Mouse (Mus musculus) midbrain, embryonic 16.5 days (tissue): ENCODE measurements around the gene Usp3. TPM values are rescaled to one million over a fixed set of nuclear protein-coding genes. Genes with fewer than 3 reads are reported as not detected.

Experiments used
- ATAC-seq: fragments of 200-750 bp; cut with Nextera tagmentation; 2 replicates; pipeline ENCODE4 v1.8.0; 2017; ENCODE audit warnings: moderate TSS enrichment
- H3K27ac ChIP-seq: fragments of 300-500 bp; sonication (generic); 2 replicates; pipeline ENCODE4 v1.5.1; 2014; ENCODE audit warnings: mild to moderate bottlenecking, low read length, mixed read lengths
- H3K27me3 ChIP-seq: fragments of 300-500 bp; sonication (generic); 2 replicates; pipeline ENCODE4 v1.6.1; 2014; ENCODE audit warnings: low read depth, low read length, mixed read lengths; ENCODE audit not compliant: control insufficient read depth, insufficient read depth
- H3K36me3 ChIP-seq: fragments of 300-500 bp; sonication (generic); 2 replicates; pipeline ENCODE4 v1.6.1; 2014; ENCODE audit warnings: mild to moderate bottlenecking, low read length, moderate library complexity, mixed read lengths; ENCODE audit not compliant: control insufficient read depth, insufficient read depth
- H3K4me1 ChIP-seq: fragments of 300-500 bp; sonication (generic); 2 replicates; pipeline ENCODE4 v1.6.1; 2014; ENCODE audit warnings: mild to moderate bottlenecking, low read length, mixed read lengths; ENCODE audit not compliant: control insufficient read depth, insufficient read depth
- H3K4me2 ChIP-seq: fragments of 300-500 bp; sonication (generic); 2 replicates; pipeline ENCODE4 v1.6.1; 2014; ENCODE audit warnings: mild to moderate bottlenecking, low read length, mixed read lengths
- H3K4me3 ChIP-seq: fragments of 300-500 bp; sonication (generic); 2 replicates; pipeline ENCODE4 v1.5.1; 2014; ENCODE audit warnings: low read depth, mild to moderate bottlenecking, low read length, moderate library complexity, mixed read lengths
- H3K9ac ChIP-seq: fragments of 300-500 bp; sonication (generic); 2 replicates; pipeline ENCODE4 v1.6.1; 2014; ENCODE audit warnings: low read depth, low read length, mixed read lengths
- H3K9me3 ChIP-seq: fragments of 300-500 bp; sonication (generic); replicated peaks from 2 replicates; pipeline ENCODE4 v1.6.1; 2014; ENCODE audit warnings: mild to moderate bottlenecking, low read length, mixed read lengths; ENCODE audit not compliant: control insufficient read depth, poor library complexity, severe bottlenecking
- WGBS: fragments of 180-500 bp; shearing (Covaris S2); extraction: QIAGEN DNeasy Blood & Tissue Kit; methylation state at CpG from one replicate; pipeline ENCODE4 v1.1.7; 2014; 5-methylcytosine and 5-hydroxymethylcytosine counted together
- polyA plus RNA-seq: library from polyadenylated mRNA; unstranded; fragments of >200 nt; fragmentation: Nextera tagmentation; extraction: Ambion mirVana; gene quantifications from 2 replicates; pipeline ENCODE4 v1.2.1, GENCODE M21; 2015

Usp3 gene
- polyA plus RNA-seq, 1 experiment from 2014 or later: 43.5 TPM

- Histone ChIP-seq H3K4me3 (no peak overlapping the region), H3K9me3 (no peaks in the 10 kb centered on the region), H3K27ac (peak overlapping the region; percentile 58), H3K27me3 (no peaks in the 10 kb centered on the region), H3K9ac (no peak overlapping the region), H3K36me3 (no peaks in the 10 kb centered on the region), H3K4me1 (peaks cover 6% of the 10 kb centered on the region), H3K4me2 (no peak overlapping the region)
- WGBS: 35% methylated on average over 6 of the region's 6 CpGs
- ATAC-seq: no peak
These were observed 27.6 kb upstream of the Usp3 start for GRCm38 (mm10) chr9:66620581-66620981.

DNA sequence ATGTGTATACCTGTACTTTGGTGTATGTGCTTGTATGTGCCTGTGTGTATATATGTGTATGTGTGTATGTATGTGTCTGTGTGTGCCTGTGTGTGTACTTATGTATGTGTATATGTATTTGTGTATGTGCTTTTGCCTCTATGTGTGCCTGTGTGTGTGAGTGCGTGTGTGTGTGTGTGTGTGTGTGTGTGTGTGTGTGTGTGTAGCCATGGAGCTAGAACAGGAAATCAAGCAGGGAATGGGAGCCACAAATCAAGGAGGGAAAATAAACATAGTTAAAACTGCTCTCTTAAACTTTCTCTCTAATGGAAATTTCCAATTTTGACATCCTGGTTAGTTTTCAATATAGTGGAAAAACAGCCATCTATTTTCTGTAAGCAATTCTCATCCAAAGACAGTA is 27.1 kb upstream of the Usp3 start:
- Histone ChIP-seq H3K27me3 (no peaks in the 10 kb centered on the region), H3K4me1 (peaks cover 6% of the 10 kb centered on the region), H3K9ac (no peak overlapping the region), H3K4me3 (no peak overlapping the region), H3K36me3 (no peaks in the 10 kb centered on the region), H3K4me2 (no peak overlapping the region), H3K27ac (peak overlapping the region; percentile 58; the same call in 1 of the 2 replicates), H3K9me3 (no peaks in the 10 kb centered on the region)
- ATAC-seq: no peak
- 82% methylated on average over 1 of the region's 1 CpGs for WGBS

GRCm38 (mm10) chr9:66617812-66618211 is 24.9 kb upstream of the Usp3 start:
- 97% methylated on average over 2 of the region's 2 CpGs for WGBS
- no peak overlapping the region for H3K9ac ChIP-seq

DNA sequence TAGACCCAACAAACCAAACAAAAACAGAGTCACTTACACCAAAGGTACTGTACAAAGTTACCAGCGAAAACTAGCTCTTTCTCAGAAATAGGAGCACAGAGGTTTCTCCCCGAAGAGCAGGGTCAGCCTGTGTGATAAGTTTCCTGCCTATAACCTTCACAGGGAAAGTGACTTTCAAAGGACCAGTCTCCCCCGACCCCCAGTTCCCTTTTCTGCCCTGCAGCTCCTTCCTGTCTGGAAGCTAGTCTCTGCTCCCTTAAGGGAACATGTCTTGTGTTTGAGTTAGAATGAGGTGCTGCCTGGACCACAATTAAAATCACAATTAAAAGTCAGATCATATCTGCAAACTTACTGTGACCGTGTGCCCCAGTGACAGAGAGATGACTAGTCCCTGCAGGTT is 23.9 kb upstream of the Usp3 start:
- H3K4me1 ChIP-seq: peaks cover 9% of the 10 kb centered on the region
- no peak overlapping the region for H3K9ac ChIP-seq
- no peak for ATAC-seq
- no peak overlapping the region for H3K4me3 ChIP-seq
- 81% methylated on average over 4 of the region's 4 CpGs for WGBS
- no peaks in the 10 kb centered on the region for H3K36me3 ChIP-seq
- H3K27ac ChIP-seq: no peak overlapping the region
- H3K4me2 ChIP-seq: no peak overlapping the region
- no peaks in the 10 kb centered on the region for H3K9me3 ChIP-seq
- H3K27me3 ChIP-seq: no peaks in the 10 kb centered on the region

More at GRCm38 (mm10) chr9:66617812-66618211, 24.9 kb upstream of the Usp3 start:
- Histone ChIP-seq H3K4me1 (peaks cover 6% of the 10 kb centered on the region), H3K27ac (no peak overlapping the region), H3K9me3 (no peaks in the 10 kb centered on the region), H3K36me3 (no peaks in the 10 kb centered on the region), H3K4me2 (no peak overlapping the region), H3K27me3 (no peaks in the 10 kb centered on the region), H3K4me3 (no peak overlapping the region)
- ATAC-seq: no peak

GRCm38 (mm10) chr9:66615141-66615540 is 22.2 kb upstream of the Usp3 start:
- Histone ChIP-seq H3K4me1 (peaks cover 10% of the 10 kb centered on the region), H3K27me3 (no peaks in the 10 kb centered on the region), H3K9me3 (no peaks in the 10 kb centered on the region), H3K36me3 (no peaks in the 10 kb centered on the region), H3K9ac (no peak overlapping the region), H3K4me3 (no peak overlapping the region), H3K27ac (no peak overlapping the region), H3K4me2 (no peak overlapping the region)
- WGBS: 71% methylated on average over 9 of the region's 9 CpGs
- no peak for ATAC-seq

DNA sequence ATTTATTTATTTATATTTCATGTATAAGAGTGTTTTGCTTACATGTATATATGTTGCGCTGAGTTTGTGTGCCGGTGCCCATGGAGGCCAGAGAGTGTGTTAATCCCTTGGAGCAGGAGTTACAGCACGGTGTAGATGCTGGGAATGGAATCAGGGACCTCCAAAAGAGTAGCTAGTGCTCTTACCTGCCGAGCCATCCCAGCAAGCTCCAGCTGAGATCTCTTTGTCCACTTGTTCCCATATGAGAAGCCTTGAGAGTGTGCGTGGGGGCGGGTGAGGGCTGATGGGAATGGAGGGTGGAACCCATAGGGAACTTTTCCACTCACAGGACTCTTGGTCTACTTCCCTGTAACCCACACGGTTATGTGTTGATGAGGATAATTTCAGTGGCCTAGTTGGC is 21.6 kb upstream of the Usp3 start:
- Histone ChIP-seq H3K9me3 (no peaks in the 10 kb centered on the region), H3K36me3 (no peaks in the 10 kb centered on the region), H3K4me3 (no peak overlapping the region), H3K9ac (no peak overlapping the region), H3K4me1 (peaks cover 10% of the 10 kb centered on the region), H3K4me2 (no peak overlapping the region), H3K27me3 (no peaks in the 10 kb centered on the region), H3K27ac (no peak overlapping the region)
- WGBS: 70% methylated on average over 7 of the region's 7 CpGs
- no peak for ATAC-seq

- peaks cover 10% of the 10 kb centered on the region for H3K4me1 ChIP-seq
- H3K4me2 ChIP-seq: no peak overlapping the region
- WGBS: 91% methylated on average over 7 of the region's 7 CpGs
- ATAC-seq: no peak
- no peaks in the 10 kb centered on the region for H3K9me3 ChIP-seq
- no peak overlapping the region for H3K27ac ChIP-seq
- no peak overlapping the region for H3K4me3 ChIP-seq
- H3K36me3 ChIP-seq: no peaks in the 10 kb centered on the region
- H3K9ac ChIP-seq: no peak overlapping the region
- H3K27me3 ChIP-seq: no peaks in the 10 kb centered on the region
These were observed 20.7 kb upstream of the Usp3 start for GRCm38 (mm10) chr9:66613667-66614066.

DNA sequence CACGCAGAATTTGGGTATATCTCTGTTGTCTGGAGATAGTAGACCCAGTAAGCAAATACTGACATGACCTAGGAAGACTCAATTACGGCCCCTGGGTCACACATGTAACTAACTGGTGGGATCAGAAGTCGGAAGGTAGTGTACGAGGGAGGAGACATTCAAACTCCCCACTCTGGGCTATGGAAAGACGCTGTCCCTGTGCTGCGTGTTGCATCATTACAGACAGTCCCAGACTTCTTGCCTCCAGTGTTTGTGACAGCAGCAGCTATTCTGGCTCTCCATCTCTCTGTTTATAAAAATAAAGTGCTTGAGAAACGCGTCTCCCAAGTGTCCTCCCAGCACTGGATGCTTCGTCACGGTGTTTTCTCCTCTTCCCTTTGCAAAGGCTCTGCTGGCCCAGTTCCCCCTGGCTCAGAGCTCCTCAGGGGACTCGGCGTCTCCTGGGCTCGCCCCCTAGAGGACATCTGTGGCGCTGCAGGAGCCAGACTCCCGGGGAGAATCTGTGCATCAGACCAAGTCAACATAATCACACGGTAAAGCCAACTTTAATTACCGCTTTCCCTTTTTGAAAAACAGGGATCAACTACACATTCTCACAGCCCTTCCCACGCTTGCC is 18.6 kb upstream of the Usp3 start:
- 16% methylated on average over 18 of the region's 18 CpGs for WGBS

DNA sequence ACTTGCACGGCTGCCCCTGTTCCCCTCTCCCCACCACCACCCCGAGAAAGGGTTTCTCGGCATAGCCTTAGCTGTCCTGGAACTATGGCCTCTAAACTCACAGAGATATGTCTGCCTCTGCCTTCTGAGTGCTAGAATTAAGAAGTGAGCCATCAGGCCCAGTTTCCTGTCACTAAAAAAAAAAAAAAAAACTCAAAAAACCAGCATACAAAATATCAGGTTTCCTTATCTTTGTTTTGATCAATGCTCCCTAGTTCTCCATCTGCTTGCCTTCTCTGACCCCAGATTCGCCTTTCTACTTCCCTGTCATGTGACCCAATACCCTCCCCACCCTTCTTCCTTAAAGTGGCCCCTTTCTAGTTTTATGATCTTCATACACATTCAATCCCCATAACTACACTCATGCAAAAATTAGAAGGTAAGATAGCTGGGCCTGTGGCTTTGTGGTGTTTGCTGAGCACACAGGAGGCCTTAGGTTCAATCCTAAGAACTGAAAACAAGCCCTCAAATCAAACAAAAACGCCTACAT is 15.9 kb upstream of the Usp3 start:
- no peaks in the 10 kb centered on the region for H3K27me3 ChIP-seq
- no peaks in the 10 kb centered on the region for H3K9me3 ChIP-seq
- H3K27ac ChIP-seq: no peak overlapping the region
- no peak overlapping the region for H3K9ac ChIP-seq
- H3K36me3 ChIP-seq: no peaks in the 10 kb centered on the region
- WGBS: 73% methylated on average over 5 of the region's 5 CpGs
- H3K4me1 ChIP-seq: peaks cover 10% of the 10 kb centered on the region
- H3K4me3 ChIP-seq: no peak overlapping the region
- H3K4me2 ChIP-seq: no peak overlapping the region
- no peak for ATAC-seq

More for the DNA sequence above, 18.6 kb upstream of the Usp3 start:
- peak overlapping the region; percentile 15; the same call in 1 of the 2 replicates for H3K4me3 ChIP-seq
- no peaks in the 10 kb centered on the region for H3K9me3 ChIP-seq
- no peaks in the 10 kb centered on the region for H3K36me3 ChIP-seq
- ATAC-seq: peak; percentile 56; the same call in 1 of the 2 replicates
- no peaks in the 10 kb centered on the region for H3K27me3 ChIP-seq
- H3K9ac ChIP-seq: peak overlapping the region; percentile 39; the same call in 1 of the 2 replicates
- 0 out of 2 replicates have a peak overlapping the region, but pooled peaks have one; percentile 14 for H3K27ac ChIP-seq
- peak overlapping the region; percentile 47 for H3K4me2 ChIP-seq
- peaks cover 10% of the 10 kb centered on the region for H3K4me1 ChIP-seq
